Mouse (Mus musculus) heart, postnatal 0 days (tissue): ENCODE data around the gene H2-K1.

Source experiments
- CTCF ChIP-seq: IDR thresholded peaks from 2 replicates; pipeline ENCODE4 v1.5.1; 2016; ENCODE audit warnings: antibody characterized with exemption, control low read depth, low read depth
- EP300 ChIP-seq: IDR thresholded peaks from 2 replicates; pipeline ENCODE4 v1.6.1; 2016; ENCODE audit warnings: antibody characterized with exemption, low read depth

DNA sequence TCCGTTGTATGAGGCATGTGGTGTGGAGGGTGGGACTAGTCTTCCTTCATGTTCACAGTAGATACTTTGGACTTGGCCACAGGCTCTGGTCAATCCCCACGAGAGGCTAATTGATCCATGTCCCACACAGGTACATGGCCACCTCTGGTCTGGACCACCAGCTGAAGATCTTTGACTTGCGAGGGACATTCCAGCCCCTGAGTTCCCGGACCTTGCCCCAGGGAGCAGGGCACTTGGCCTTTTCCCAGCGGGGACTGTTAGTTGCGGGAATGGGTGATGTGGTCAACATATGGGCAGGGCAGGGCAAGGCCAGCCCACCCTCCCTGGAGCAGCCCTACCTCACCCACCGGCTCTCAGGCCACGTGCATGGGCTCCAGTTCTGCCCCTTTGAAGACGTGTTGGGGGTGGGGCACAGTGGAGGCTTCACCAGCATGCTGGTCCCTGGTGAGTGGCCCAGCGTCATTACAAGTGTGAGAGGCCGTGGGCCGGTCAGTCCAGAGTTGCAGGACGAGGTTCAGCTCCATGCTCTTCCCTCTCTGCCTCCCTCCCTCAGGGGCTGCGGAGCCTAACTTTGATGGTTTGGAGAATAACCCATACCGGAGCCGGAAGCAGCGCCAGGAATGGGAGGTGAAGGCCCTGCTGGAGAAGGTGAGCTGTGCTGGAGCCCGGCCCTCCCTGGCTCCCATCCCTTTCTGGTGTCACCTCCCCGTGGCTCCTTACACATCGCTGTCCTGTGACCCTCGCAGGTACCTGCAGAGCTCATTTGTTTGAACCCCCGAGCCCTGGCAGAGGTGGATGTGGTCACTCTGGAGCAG lies 51.9 kb downstream of the H2-K1 start:
- TF ChIP-seq CTCF: no peak
- no peak for TF ChIP-seq EP300
